Mouse (Mus musculus) testis, adult 2 months (tissue): ENCODE measurements around the gene Tinag.

Source experiments
- CTCF ChIP-seq: fragments of 200-500 bp; IDR thresholded peaks from 2 replicates; pipeline ENCODE4 v1.5.1; 2012; ENCODE audit warnings: low read depth, mild to moderate bottlenecking, inconsistent platforms, low read length, moderate library complexity; ENCODE audit not compliant: control insufficient read depth, insufficient read depth, insufficient replicate concordance
- POLR2A ChIP-seq: fragments of 200-500 bp; IDR thresholded peaks from 2 replicates; pipeline ENCODE4 v1.6.1; 2012; ENCODE audit warnings: low read depth, mild to moderate bottlenecking, inconsistent platforms, low read length, moderate library complexity; ENCODE audit not compliant: control insufficient read depth

GRCm38 (mm10) chr9:77025271-77025670 is 20.3 kb downstream of the Tinag start:
- TF ChIP-seq CTCF (no peak), POLR2A (no peak)
